Mouse (Mus musculus) 3T3-L1 (cell line): ENCODE measurements around the gene Spcs1.

Source experiments
- DNase-seq: peaks from one replicate; pipeline ENCODE4 v3.0.0-alpha.2; 2015; ENCODE audit warnings: low read depth, low spot score

Gene Spcs1

GRCm38 (mm10) chr14:30951154-30951825 is 50.2 kb downstream of the Spcs1 start, which contains the start of gene Nek4:
TSS of gene Nek4 (plus strand) at chr14:30951377.
- peak; percentile 90 for DNase-seq

DNA sequence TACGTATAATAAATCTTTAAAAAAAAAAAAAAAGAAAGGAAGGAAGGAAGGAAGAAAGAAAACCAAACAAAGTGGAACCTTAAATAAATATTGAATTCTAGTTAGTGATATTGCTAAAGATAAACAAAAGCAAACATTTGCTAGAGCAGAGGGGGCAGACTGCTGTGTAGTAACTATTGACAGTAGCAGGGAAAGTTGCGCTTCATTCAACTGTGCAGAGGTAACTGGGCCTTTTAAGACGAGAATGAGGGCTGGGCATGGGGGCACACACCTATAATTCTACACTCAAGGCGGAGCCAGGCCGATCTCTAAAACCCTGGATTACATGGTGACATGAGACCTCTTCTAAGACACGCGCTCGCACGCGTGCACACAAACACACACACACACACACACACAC is 51.5 kb downstream of the Spcs1 start:
- DNase-seq = no peak
